Mouse (Mus musculus): ENCODE results near the gene Scml4. TPM values are rescaled to one million over a fixed set of nuclear protein-coding genes. Genes with fewer than 3 reads are reported as not detected.

Scml4 gene
- polyA plus RNA-seq (2015; fragmentation: Nextera tagmentation; extraction: Ambion mirVana): 0.38 and 0.61 TPM in 2 replicates

- Histone ChIP-seq H3K27ac (no peak within 1 kb of the TSS), H3K9me3 (no peaks in the 10 kb centered on the region), H3K9ac (no peak within 1 kb of the TSS), H3K4me2 (peak within 1 kb of the TSS; percentile 15; the same call in 1 of the 2 replicates), H3K4me3 (no peak within 1 kb of the TSS), H3K27me3 (peaks cover 8% of the 10 kb centered on the region), H3K36me3 (no peaks in the 10 kb centered on the region), H3K4me1 (peaks cover 25% of the 10 kb centered on the region)
- 48% methylated on average over 17 of the region's 17 CpGs for WGBS
- no peak for ATAC-seq (ENCODE audit: borderline replicate concordance, extremely low read depth, low FRiP score, low TSS enrichment)
Observed at GRCm38 (mm10) chr10:42860159-42860911, at the start of gene Scml4. TSS of gene Scml4 (plus strand) at chr10:42860370.

GRCm38 (mm10) chr10:42825923-42826322 is 34.2 kb upstream of the Scml4 start:
- WGBS: 88% methylated on average over 6 of the region's 6 CpGs
- no peak overlapping the region for H3K27ac ChIP-seq
- ATAC-seq (ENCODE audit: borderline replicate concordance, extremely low read depth, low FRiP score, low TSS enrichment): no peak

GRCm38 (mm10) chr10:42827155-42827554 is 33.0 kb upstream of the Scml4 start:
- no peaks in the 10 kb centered on the region for H3K27me3 ChIP-seq
- no peak for ATAC-seq (ENCODE audit: borderline replicate concordance, extremely low read depth, low FRiP score, low TSS enrichment)
- no peak overlapping the region for H3K4me2 ChIP-seq
- no peak overlapping the region for H3K9ac ChIP-seq
- no peak overlapping the region for H3K4me3 ChIP-seq
- H3K36me3 ChIP-seq: peaks cover 46% of the 10 kb centered on the region
- no peak overlapping the region for H3K27ac ChIP-seq
- no peaks in the 10 kb centered on the region for H3K9me3 ChIP-seq
- WGBS: 77% methylated on average over 5 of the region's 5 CpGs
- H3K4me1 ChIP-seq: no peaks in the 10 kb centered on the region

More at GRCm38 (mm10) chr10:42825923-42826322, 34.2 kb upstream of the Scml4 start:
- H3K27me3 ChIP-seq: no peaks in the 10 kb centered on the region
- peaks cover 52% of the 10 kb centered on the region for H3K36me3 ChIP-seq
- no peaks in the 10 kb centered on the region for H3K4me1 ChIP-seq
- no peak overlapping the region for H3K4me3 ChIP-seq
- H3K9me3 ChIP-seq: no peaks in the 10 kb centered on the region
- H3K4me2 ChIP-seq: no peak overlapping the region
- H3K9ac ChIP-seq: no peak overlapping the region

- Histone ChIP-seq H3K9me3 (no peaks in the 10 kb centered on the region), H3K4me3 (no peak overlapping the region), H3K27ac (no peak overlapping the region), H3K36me3 (peaks cover 42% of the 10 kb centered on the region), H3K9ac (no peak overlapping the region), H3K27me3 (no peaks in the 10 kb centered on the region), H3K4me2 (no peak overlapping the region), H3K4me1 (0 out of 2 replicates have a peak, but pooled peaks cover 3% of the 10 kb centered on the region)
- no peak for ATAC-seq (ENCODE audit: borderline replicate concordance, extremely low read depth, low FRiP score, low TSS enrichment)
- WGBS: 70% methylated on average over 2 of the region's 2 CpGs
Observed at GRCm38 (mm10) chr10:42830007-42830406, 30.2 kb upstream of the Scml4 start.

GRCm38 (mm10) chr10:42830409-42830808 is 29.8 kb upstream of the Scml4 start:
- WGBS: 55% methylated on average over 6 of the region's 6 CpGs
- H3K27ac ChIP-seq: no peak overlapping the region
- H3K4me1 ChIP-seq: 0 out of 2 replicates have a peak, but pooled peaks cover 3% of the 10 kb centered on the region
- no peak overlapping the region for H3K4me3 ChIP-seq
- peaks cover 38% of the 10 kb centered on the region for H3K36me3 ChIP-seq
- no peaks in the 10 kb centered on the region for H3K9me3 ChIP-seq
- no peak overlapping the region for H3K9ac ChIP-seq
- H3K27me3 ChIP-seq: no peaks in the 10 kb centered on the region
- peak; percentile 62 for ATAC-seq (ENCODE audit: borderline replicate concordance, extremely low read depth, low FRiP score, low TSS enrichment)
- no peak overlapping the region for H3K4me2 ChIP-seq

GRCm38 (mm10) chr10:42832677-42833076 is 27.5 kb upstream of the Scml4 start:
- Histone ChIP-seq H3K9ac (no peak overlapping the region), H3K4me1 (0 out of 2 replicates have a peak, but pooled peaks cover 3% of the 10 kb centered on the region), H3K27me3 (no peaks in the 10 kb centered on the region), H3K27ac (no peak overlapping the region), H3K4me3 (no peak overlapping the region), H3K9me3 (no peaks in the 10 kb centered on the region), H3K4me2 (no peak overlapping the region), H3K36me3 (peaks cover 32% of the 10 kb centered on the region)
- 58% methylated on average over 4 of the region's 4 CpGs for WGBS
- no peak for ATAC-seq (ENCODE audit: borderline replicate concordance, extremely low read depth, low FRiP score, low TSS enrichment)

GRCm38 (mm10) chr10:42833871-42834727 is 26.1 kb upstream of the Scml4 start:
- Histone ChIP-seq H3K27ac (peak overlapping the region; percentile 39; the same call in 1 of the 2 replicates), H3K27me3 (no peaks in the 10 kb centered on the region), H3K9me3 (no peaks in the 10 kb centered on the region), H3K36me3 (peaks cover 23% of the 10 kb centered on the region), H3K9ac (no peak overlapping the region), H3K4me1 (0 out of 2 replicates have a peak, but pooled peaks cover 3% of the 10 kb centered on the region), H3K4me2 (no peak overlapping the region), H3K4me3 (no peak overlapping the region)
- WGBS: 77% methylated on average over 4 of the region's 4 CpGs
- ATAC-seq (ENCODE audit: borderline replicate concordance, extremely low read depth, low FRiP score, low TSS enrichment): no peak

GRCm38 (mm10) chr10:42838106-42838505 is 22.1 kb upstream of the Scml4 start:
- Histone ChIP-seq H3K9me3 (no peaks in the 10 kb centered on the region), H3K9ac (no peak overlapping the region), H3K27me3 (no peaks in the 10 kb centered on the region), H3K36me3 (peaks cover 11% of the 10 kb centered on the region), H3K4me1 (0 out of 2 replicates have a peak, but pooled peaks cover 3% of the 10 kb centered on the region), H3K4me2 (no peak overlapping the region), H3K4me3 (no peak overlapping the region), H3K27ac (no peak overlapping the region)
- WGBS: 78% methylated on average over 4 of the region's 4 CpGs
- no peak for ATAC-seq (ENCODE audit: borderline replicate concordance, extremely low read depth, low FRiP score, low TSS enrichment)

GRCm38 (mm10) chr10:42838736-42839135 is 21.4 kb upstream of the Scml4 start:
- ATAC-seq (ENCODE audit: borderline replicate concordance, extremely low read depth, low FRiP score, low TSS enrichment): no peak

GRCm38 (mm10) chr10:42840036-42840435 is 20.1 kb upstream of the Scml4 start:
- H3K9me3 ChIP-seq: no peaks in the 10 kb centered on the region
- WGBS: 91% methylated on average over 11 of the region's 11 CpGs
- 0 out of 2 replicates have a peak, but pooled peaks cover 5% of the 10 kb centered on the region for H3K36me3 ChIP-seq
- no peak overlapping the region for H3K9ac ChIP-seq
- H3K4me1 ChIP-seq: no peaks in the 10 kb centered on the region
- ATAC-seq (ENCODE audit: borderline replicate concordance, extremely low read depth, low FRiP score, low TSS enrichment): 0 out of 2 replicates have a peak, but pooled peaks have one; percentile 27
- H3K27me3 ChIP-seq: no peaks in the 10 kb centered on the region
- H3K4me3 ChIP-seq: no peak overlapping the region
- no peak overlapping the region for H3K27ac ChIP-seq
- no peak overlapping the region for H3K4me2 ChIP-seq

More at GRCm38 (mm10) chr10:42838736-42839135, 21.4 kb upstream of the Scml4 start:
- H3K36me3 ChIP-seq: peaks cover 8% of the 10 kb centered on the region; the same call in 1 of the 2 replicates
- no peaks in the 10 kb centered on the region for H3K27me3 ChIP-seq
- H3K9me3 ChIP-seq: no peaks in the 10 kb centered on the region
- H3K27ac ChIP-seq: no peak overlapping the region
- WGBS: 92% methylated on average over 2 of the region's 2 CpGs
- 0 out of 2 replicates have a peak, but pooled peaks cover 2% of the 10 kb centered on the region for H3K4me1 ChIP-seq
- no peak overlapping the region for H3K9ac ChIP-seq
- H3K4me2 ChIP-seq: no peak overlapping the region
- no peak overlapping the region for H3K4me3 ChIP-seq

- H3K9me3 ChIP-seq: no peaks in the 10 kb centered on the region
- no peaks in the 10 kb centered on the region for H3K27me3 ChIP-seq
- 0 out of 2 replicates have a peak, but pooled peaks cover 5% of the 10 kb centered on the region for H3K36me3 ChIP-seq
- no peaks in the 10 kb centered on the region for H3K4me1 ChIP-seq
- H3K27ac ChIP-seq: no peak overlapping the region
- H3K4me2 ChIP-seq: no peak overlapping the region
- WGBS: 54% methylated on average over 16 of the region's 16 CpGs
- no peak overlapping the region for H3K4me3 ChIP-seq
- H3K9ac ChIP-seq: no peak overlapping the region
- no peak for ATAC-seq (ENCODE audit: borderline replicate concordance, extremely low read depth, low FRiP score, low TSS enrichment)
Observed at GRCm38 (mm10) chr10:42841531-42842195, 18.5 kb upstream of the Scml4 start.
